Comparison of ENCODE assay signal across 10 mouse cellular contexts in genomic region chr2:92904307-92904859, GRCm38 (mm10). TPM values are rescaled to one million over a fixed set of nuclear protein-coding genes. Genes with fewer than 3 reads are reported as not detected.
DNase-seq lines count a peak whose midpoint lies in the region; ATAC-seq and TF ChIP-seq lines count a peak whose summit lies in the region.
"Had no signal": no experiment of that assay in that cellular context is flagged by ENCODE, and none has a peak within 500 bp of the region (broad histone marks: within the 10 kb centered on the region; RNA-seq: fewer than 3 reads in every experiment).

No protein-coding gene starts in this region.

- 32% methylated on average over 8 of the region's 8 CpGs for WGBS in hindbrain, embryonic 10.5 days
- WGBS in hindbrain, embryonic 12.5 days, result 33% methylated on average over 8 of the region's 8 CpGs
- WGBS in midbrain, postnatal 0 days, result 20% methylated on average over 8 of the region's 8 CpGs

- H3K9me3 ChIP-seq in hindbrain, embryonic 10.5 days, result no peaks in the 10 kb centered on the region
- H3K9me3 ChIP-seq in hindbrain, embryonic 12.5 days (replicated peaks), result no peaks in the 10 kb centered on the region; the same call in 1 of the 2 replicates
- H3K9me3 ChIP-seq in G1E (replicated peaks), result no peaks in the 10 kb centered on the region
- H3K9me3 ChIP-seq in midbrain, postnatal 0 days (ENCODE audit: low read length), result no peaks in the 10 kb centered on the region
- H3K9me3 ChIP-seq: embryonic facial prominence, embryonic 12.5 days had no signal

- H3K27ac ChIP-seq in hindbrain, embryonic 10.5 days, result no peak overlapping the region
- no peak overlapping the region for H3K27ac ChIP-seq in hindbrain, embryonic 12.5 days
- H3K27ac ChIP-seq in midbrain, postnatal 0 days (ENCODE audit: low read depth, low read length), result no peak overlapping the region
- H3K27ac ChIP-seq: embryonic facial prominence, embryonic 12.5 days; macrophage had no signal

- TF ChIP-seq CTCF in G1E (IDR thresholded peaks at IDR 0.05; ENCODE audit: low read depth, low read length), result peak; percentile 91
- TF ChIP-seq CTCF in midbrain, postnatal 0 days (IDR thresholded peaks at IDR 0.05), result peak; percentile 92

- no peak overlapping the region for H3K4me3 ChIP-seq in hindbrain, embryonic 10.5 days
- H3K4me3 ChIP-seq in hindbrain, embryonic 12.5 days, result no peak overlapping the region
- no peak overlapping the region for H3K4me3 ChIP-seq in G1E (ENCODE audit: low read depth, low read length)
- no peak overlapping the region for H3K4me3 ChIP-seq in midbrain, postnatal 0 days (ENCODE audit: low read depth, low read length)
- H3K4me3 ChIP-seq: embryonic facial prominence, embryonic 12.5 days had no signal

- H3K27me3 ChIP-seq in hindbrain, embryonic 10.5 days (ENCODE audit: insufficient read depth, poor library complexity, severe bottlenecking), result peaks cover 16% of the 10 kb centered on the region
- no peaks in the 10 kb centered on the region for H3K27me3 ChIP-seq in hindbrain, embryonic 12.5 days
- peaks cover 38% of the 10 kb centered on the region for H3K27me3 ChIP-seq in G1E (ENCODE audit: insufficient read depth, low read length)
- H3K27me3 ChIP-seq in midbrain, postnatal 0 days (ENCODE audit: insufficient read depth, low read length), result no peaks in the 10 kb centered on the region

- H3K4me1 ChIP-seq in hindbrain, embryonic 10.5 days (replicated peaks), result peaks cover 17% of the 10 kb centered on the region
- peaks cover 3% of the 10 kb centered on the region; the same call in 1 of the 2 replicates for H3K4me1 ChIP-seq in hindbrain, embryonic 12.5 days
- no peaks in the 10 kb centered on the region; the same call in 1 of the 2 replicates for H3K4me1 ChIP-seq in G1E (ENCODE audit: insufficient read depth, low read depth, low read length)
- no peaks in the 10 kb centered on the region for H3K4me1 ChIP-seq in midbrain, postnatal 0 days (ENCODE audit: insufficient read depth, low read length)
- H3K4me1 ChIP-seq: embryonic facial prominence, embryonic 12.5 days had no signal

- peak; percentile 30 for DNase-seq in hindbrain, embryonic 10.5 days (ENCODE audit: low spot score)
- peak; percentile 27 for DNase-seq in G1E (ENCODE audit: low spot score)
- peak; percentile 27 to 66 for DNase-seq in cerebellum, postnatal 36 days
- peak; percentile 57 for DNase-seq in heart, postnatal 4 days
- peak; percentile 59 to 68 for DNase-seq in left cerebral cortex, adult 18-20 months (ENCODE audit: low spot score in 2 of 2)
- DNase-seq in midbrain, postnatal 0 days (ENCODE audit: low spot score), result peak; percentile 88

- no peak overlapping the region for H3K4me2 ChIP-seq in hindbrain, embryonic 12.5 days (replicated peaks)
- H3K4me2 ChIP-seq in midbrain, postnatal 0 days (ENCODE audit: low read depth, low read length, poor library complexity, severe bottlenecking), result 0 out of 2 replicates have a peak overlapping the region, but pooled peaks have one; percentile 7
- H3K4me2 ChIP-seq: embryonic facial prominence, embryonic 12.5 days had no signal

- no peaks in the 10 kb centered on the region for H3K36me3 ChIP-seq in hindbrain, embryonic 10.5 days
- H3K36me3 ChIP-seq in hindbrain, embryonic 12.5 days, result no peaks in the 10 kb centered on the region
- no peaks in the 10 kb centered on the region for H3K36me3 ChIP-seq in G1E (replicated peaks)
- no peaks in the 10 kb centered on the region for H3K36me3 ChIP-seq in midbrain, postnatal 0 days (ENCODE audit: insufficient read depth, low read length)
- H3K36me3 ChIP-seq: embryonic facial prominence, embryonic 12.5 days had no signal

- ATAC-seq in hindbrain, embryonic 12.5 days (ENCODE audit: low FRiP score), result no peak
- no peak for ATAC-seq in G1E (ENCODE audit: extremely low read depth, insufficient number of reproducible peaks, low FRiP score, poor library complexity, severe bottlenecking)
- no peak for ATAC-seq in midbrain, postnatal 0 days (ENCODE audit: low FRiP score)
- no peak for ATAC-seq in inflammation-experienced regulatory T-cells, adult 6 months

- no peak overlapping the region for H3K9ac ChIP-seq in hindbrain, embryonic 12.5 days
- H3K9ac ChIP-seq in midbrain, postnatal 0 days (replicated peaks; ENCODE audit: low read length, poor library complexity, severe bottlenecking), result no peak overlapping the region
- H3K9ac ChIP-seq: embryonic facial prominence, embryonic 12.5 days had no signal

RNA-seq across cellular contexts. Expression of gene Syt13, which starts 10.5 kb away (rescaled TPM):
- polyA plus RNA-seq in hindbrain, embryonic 10.5 days (2016; fragmentation: Nextera tagmentation; extraction: Ambion mirVana), result 20.1 and 20.4 TPM in 2 replicates
- 32.7 and 34.2 TPM in 2 replicates for polyA plus RNA-seq in hindbrain, embryonic 12.5 days (2016; fragmentation: Nextera tagmentation; extraction: Ambion mirVana)
- total RNA-seq in G1E (2014; fragmentation: Nextera tagmentation) (not detected in 2 replicates), G1E (2017) (0.05 and 0.06 TPM in 2 replicates)
- not detected in 2 replicates for polyA plus RNA-seq in G1E (2012)
- under 1 TPM; 0.17 to 0.41 TPM for total RNA-seq in heart, postnatal 4 days (2021)
- 100 to 1,000 TPM; 191 to 202 TPM for total RNA-seq in left cerebral cortex, adult 18-20 months (2021)
- 188 and 190 TPM in 2 replicates for total RNA-seq in midbrain, postnatal 0 days (2014; rRNA removed)
- 106 and 107 TPM in 2 replicates for polyA plus RNA-seq in midbrain, postnatal 0 days (2015; fragmentation: Nextera tagmentation; extraction: Ambion mirVana)
- polyA plus RNA-seq in inflammation-experienced regulatory T-cells, adult 6 months (2017; shearing (Covaris generic)), result not detected

Comparison
In these comparisons a context has a peak if more than half of its experiments do, and no peak if none do; other contexts are left out.
1. DNase-seq: peak in every context shown above with its lines; median percentile 88 in midbrain, postnatal 0 days; 64 in left cerebral cortex, adult 18-20 months; 57 in heart, postnatal 4 days; 46 in cerebellum, postnatal 36 days; 30 in hindbrain, embryonic 10.5 days; 27 in G1E.
2. RNA of gene Syt13, which starts 10.5 kb away (polyA plus RNA-seq): 106 to 107 TPM in midbrain, postnatal 0 days, 32.7 to 34.2 TPM in hindbrain, embryonic 12.5 days and 20.1 to 20.4 TPM in hindbrain, embryonic 10.5 days; not detected in inflammation-experienced regulatory T-cells, adult 6 months and not detected in G1E; every median in the first group is over 10 times any median in the second.